Mouse (Mus musculus) hindbrain, embryonic 15.5 days (tissue): Measurements from ENCODE around the gene Cit. TPM values are rescaled to one million over a fixed set of nuclear protein-coding genes. Genes with fewer than 3 reads are reported as not detected.
"Not testable (repeated sequence)": the region's sequence is repeated elsewhere in the genome, so short reads cannot be mapped to it uniquely, and the experiment has no call there.

Experiments used
- ATAC-seq: fragments of 200-750 bp; cut with Nextera tagmentation; 2 replicates; pipeline ENCODE4 v1.8.0; 2017; ENCODE audit warnings: low read depth, moderate number of reproducible peaks, moderate TSS enrichment; ENCODE audit not compliant: low FRiP score
- H3K27ac ChIP-seq: fragments of 300-500 bp; sonication (generic); replicated peaks from 2 replicates; pipeline ENCODE4 v1.5.1; 2015; ENCODE audit warnings: mild to moderate bottlenecking, inconsistent platforms
- H3K27me3 ChIP-seq: fragments of 300-500 bp; sonication (generic); 2 replicates; pipeline ENCODE4 v1.6.1; 2015; ENCODE audit warnings: control low read depth, inconsistent platforms
- H3K36me3 ChIP-seq: fragments of 300-500 bp; sonication (generic); 2 replicates; pipeline ENCODE4 v1.6.1; 2015; ENCODE audit warnings: control low read depth, inconsistent platforms
- H3K4me1 ChIP-seq: fragments of 300-500 bp; sonication (generic); replicated peaks from 2 replicates; pipeline ENCODE4 v1.6.1; 2015; ENCODE audit warnings: control low read depth, inconsistent platforms
- H3K4me2 ChIP-seq: fragments of 300-500 bp; sonication (generic); 2 replicates; pipeline ENCODE4 v1.6.1; 2015; ENCODE audit warnings: moderate library complexity, mild to moderate bottlenecking, inconsistent platforms
- H3K4me3 ChIP-seq: fragments of 300-500 bp; sonication (generic); 2 replicates; pipeline ENCODE4 v1.5.1; 2015; ENCODE audit warnings: mild to moderate bottlenecking, inconsistent platforms
- H3K9ac ChIP-seq: fragments of 300-500 bp; sonication (generic); 2 replicates; pipeline ENCODE4 v1.6.1; 2015; ENCODE audit warnings: inconsistent platforms
- H3K9me3 ChIP-seq: fragments of 300-500 bp; sonication (generic); 2 replicates; pipeline ENCODE4 v1.6.1; 2016; ENCODE audit warnings: control low read depth, inconsistent platforms
- WGBS: fragments of 180-500 bp; shearing (Covaris S2); methylation state at CpG from one replicate; pipeline ENCODE4 v1.1.7; 2015; 5-methylcytosine and 5-hydroxymethylcytosine counted together
- polyA plus RNA-seq: library from polyadenylated mRNA; unstranded; fragments of >200 nt; fragmentation: Nextera tagmentation; extraction: Ambion mirVana; gene quantifications from 2 replicates; pipeline ENCODE4 v1.2.1, GENCODE M21; 2015

The Cit gene
- 30.2 and 32.8 TPM in 2 replicates for polyA plus RNA-seq

DNA sequence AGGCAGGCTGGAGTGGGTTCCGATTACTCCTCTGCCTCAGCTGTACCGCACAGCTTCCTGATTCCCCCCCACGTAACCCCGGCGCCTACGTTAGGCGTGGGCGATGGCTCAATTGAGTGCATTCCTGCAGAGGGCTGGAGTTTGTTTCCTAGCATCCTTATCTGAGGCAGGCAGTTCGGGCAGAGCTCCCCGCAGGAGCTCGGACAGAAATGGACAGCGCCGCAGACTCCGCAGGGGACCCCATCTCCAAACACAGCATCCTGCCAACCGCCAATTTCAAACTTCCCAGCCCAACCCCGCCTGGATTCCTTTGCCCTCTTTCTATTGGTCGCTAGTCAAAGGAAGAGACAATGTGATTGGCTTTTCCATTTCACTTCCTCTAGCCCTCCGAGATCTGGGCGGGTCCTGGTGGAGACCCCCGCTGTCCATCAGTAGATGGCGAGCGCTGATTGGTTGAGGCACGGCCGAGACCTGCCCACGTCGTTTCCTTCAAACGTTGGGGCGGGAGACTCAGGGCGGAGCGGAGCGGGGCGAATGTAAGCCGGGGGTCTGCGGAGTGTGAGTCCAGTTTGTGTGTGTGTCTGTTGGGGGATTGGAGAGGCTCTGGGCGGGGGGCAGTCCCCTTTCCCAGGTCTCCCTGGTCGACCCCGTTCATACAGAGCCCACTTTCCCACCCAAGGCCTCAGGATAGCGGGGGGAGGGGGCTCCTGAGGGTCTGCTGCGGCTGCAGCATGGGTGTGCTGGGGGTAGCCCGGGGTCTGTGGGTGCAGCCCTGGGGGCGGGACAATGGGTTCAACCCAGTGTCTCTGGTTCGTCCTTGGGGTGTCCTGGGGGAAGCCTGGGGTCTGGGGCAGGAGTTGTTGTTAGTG is at the start of gene Cit:
TSS of gene Cit (plus strand) at position 513 of the 869 bp plus-strand sequence.
- WGBS = under 1% methylated on average over 42 of the region's 42 CpGs
- peak within 1 kb of the TSS; percentile 56 for H3K4me3 ChIP-seq
- ATAC-seq = peak; percentile 99
- H3K27me3 ChIP-seq = no peaks in the 10 kb centered on the region
- no peaks in the 10 kb centered on the region for H3K36me3 ChIP-seq
- H3K27ac ChIP-seq = 0 out of 2 replicates have a peak within 1 kb of the TSS, but pooled peaks have one; percentile 27
- peak within 1 kb of the TSS; percentile 35 for H3K9ac ChIP-seq
- peaks cover 18% of the 10 kb centered on the region for H3K4me1 ChIP-seq
- H3K4me2 ChIP-seq = peak within 1 kb of the TSS; percentile 99
- H3K9me3 ChIP-seq = no peaks in the 10 kb centered on the region

DNA sequence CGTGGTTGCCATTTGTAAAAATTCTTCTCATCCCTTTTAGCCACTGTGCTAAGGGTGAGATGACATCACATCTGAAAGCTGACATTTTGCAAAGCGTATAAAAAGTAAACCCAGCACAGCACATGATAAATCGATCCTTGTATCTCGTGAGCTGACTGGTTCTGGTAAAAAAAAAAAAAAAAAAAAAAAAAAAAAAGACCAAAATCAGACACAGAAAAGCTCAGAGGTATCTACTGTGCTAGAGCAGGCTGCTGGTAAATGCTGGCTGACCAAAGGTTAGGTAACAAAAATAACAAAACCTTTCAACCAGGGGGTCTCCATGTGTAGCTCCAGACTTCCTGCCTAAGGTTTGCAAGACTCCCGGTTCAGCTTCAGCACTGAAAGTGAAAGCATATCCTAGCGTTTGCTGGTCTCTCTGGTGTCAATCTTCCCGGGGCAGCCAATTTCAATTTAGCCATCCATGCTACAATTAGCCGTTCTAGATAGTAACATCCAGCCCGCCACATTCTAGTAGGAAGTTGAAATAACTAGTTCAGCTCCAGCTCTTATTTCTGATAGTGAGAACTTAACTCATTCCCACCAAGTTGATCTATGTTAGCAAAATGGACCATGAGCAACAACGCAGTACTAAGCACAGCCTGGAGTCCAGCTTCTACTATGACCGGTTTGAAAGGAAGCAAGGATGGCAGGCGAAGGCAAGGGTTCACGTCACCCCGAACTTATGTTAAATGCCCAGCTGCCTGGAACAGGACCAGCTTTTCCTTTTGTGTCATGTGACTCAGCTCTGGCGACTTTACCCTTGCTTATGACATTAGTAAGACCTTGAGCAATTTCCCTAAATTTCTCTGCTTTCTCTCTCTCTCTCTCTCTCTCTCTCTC is 45.8 kb upstream of the Cit start:
- Histone ChIP-seq H3K27me3 (no peaks in the 10 kb centered on the region), H3K9me3 (no peaks in the 10 kb centered on the region), H3K4me3 (no peak overlapping the region), H3K27ac (no peak overlapping the region), H3K4me2 (0 out of 2 replicates have a peak overlapping the region, but pooled peaks have one; percentile 9), H3K4me1 (0 out of 2 replicates have a peak, but pooled peaks cover 6% of the 10 kb centered on the region), H3K36me3 (no peaks in the 10 kb centered on the region), H3K9ac (no peak overlapping the region)
- ATAC-seq = no peak
- WGBS = 70% methylated on average over 15 of the region's 15 CpGs

- ATAC-seq = no peak
These were observed 45.2 kb upstream of the Cit start for GRCm38 (mm10) chr5:115799895-115800232.

GRCm38 (mm10) chr5:115812262-115812661 is 32.8 kb upstream of the Cit start:
- no peaks in the 10 kb centered on the region for H3K4me1 ChIP-seq
- 90% methylated on average over 3 of the region's 3 CpGs for WGBS
- no peak overlapping the region for H3K4me3 ChIP-seq
- no peak overlapping the region for H3K27ac ChIP-seq
- ATAC-seq = no peak
- no peaks in the 10 kb centered on the region for H3K9me3 ChIP-seq
- no peak overlapping the region for H3K9ac ChIP-seq
- H3K27me3 ChIP-seq = no peaks in the 10 kb centered on the region
- no peaks in the 10 kb centered on the region for H3K36me3 ChIP-seq
- H3K4me2 ChIP-seq = no peak overlapping the region

More at GRCm38 (mm10) chr5:115799895-115800232, 45.2 kb upstream of the Cit start:
- Histone ChIP-seq H3K36me3 (no peaks in the 10 kb centered on the region), H3K4me2 (0 out of 2 replicates have a peak overlapping the region, but pooled peaks have one; percentile 9), H3K27ac (no peak overlapping the region), H3K9ac (no peak overlapping the region), H3K9me3 (no peaks in the 10 kb centered on the region), H3K4me1 (0 out of 2 replicates have a peak, but pooled peaks cover 6% of the 10 kb centered on the region), H3K4me3 (no peak overlapping the region), H3K27me3 (no peaks in the 10 kb centered on the region)
- 27% methylated on average over 4 of the region's 4 CpGs for WGBS

GRCm38 (mm10) chr5:115817022-115817421 is 28.1 kb upstream of the Cit start:
- H3K9me3 ChIP-seq = no peaks in the 10 kb centered on the region
- H3K4me1 ChIP-seq = no peaks in the 10 kb centered on the region
- no peak overlapping the region for H3K27ac ChIP-seq
- H3K9ac ChIP-seq = no peak overlapping the region
- WGBS = 78% methylated on average over 6 of the region's 6 CpGs
- no peaks in the 10 kb centered on the region for H3K27me3 ChIP-seq
- no peak overlapping the region for H3K4me3 ChIP-seq
- H3K4me2 ChIP-seq = no peak overlapping the region
- no peak for ATAC-seq
- H3K36me3 ChIP-seq = no peaks in the 10 kb centered on the region

GRCm38 (mm10) chr5:115817655-115818054 is 27.4 kb upstream of the Cit start:
- whole genome bisulfite sequencing = 90% methylated on average over 1 of the region's 1 CpGs
- H3K9me3 ChIP-seq, ATAC-seq, H3K4me3 ChIP-seq, H3K27me3 ChIP-seq, H3K9ac ChIP-seq, H3K27ac ChIP-seq, H3K4me2 ChIP-seq, H3K4me1 ChIP-seq, H3K36me3 ChIP-seq: not testable (repeated sequence)

DNA sequence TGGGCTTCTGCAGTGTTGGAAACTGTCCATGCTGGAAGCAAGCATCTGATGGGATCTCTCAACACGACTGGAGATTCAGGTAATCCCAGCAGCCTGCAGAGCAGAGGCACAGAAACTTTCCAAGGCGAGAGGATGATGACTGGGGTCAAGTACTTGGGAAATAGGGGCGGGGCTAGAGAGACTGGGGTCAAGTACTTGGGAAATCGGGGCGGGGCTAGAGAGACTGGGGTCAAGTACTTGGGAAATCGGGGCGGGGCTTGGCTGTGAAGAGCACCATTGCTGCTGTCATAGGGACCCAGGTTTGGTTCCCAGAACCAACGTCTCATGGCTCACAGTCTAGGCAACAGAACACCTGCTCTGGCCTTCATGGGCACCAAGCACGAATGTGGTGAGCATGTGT is 25.1 kb upstream of the Cit start:
- Histone ChIP-seq H3K27me3 (no peaks in the 10 kb centered on the region), H3K4me2 (no peak overlapping the region), H3K27ac (no peak overlapping the region), H3K4me3 (no peak overlapping the region), H3K36me3 (no peaks in the 10 kb centered on the region), H3K9me3 (no peaks in the 10 kb centered on the region), H3K4me1 (no peaks in the 10 kb centered on the region), H3K9ac (no peak overlapping the region)
- ATAC-seq = no peak
- 83% methylated on average over 9 of the region's 9 CpGs for WGBS

DNA sequence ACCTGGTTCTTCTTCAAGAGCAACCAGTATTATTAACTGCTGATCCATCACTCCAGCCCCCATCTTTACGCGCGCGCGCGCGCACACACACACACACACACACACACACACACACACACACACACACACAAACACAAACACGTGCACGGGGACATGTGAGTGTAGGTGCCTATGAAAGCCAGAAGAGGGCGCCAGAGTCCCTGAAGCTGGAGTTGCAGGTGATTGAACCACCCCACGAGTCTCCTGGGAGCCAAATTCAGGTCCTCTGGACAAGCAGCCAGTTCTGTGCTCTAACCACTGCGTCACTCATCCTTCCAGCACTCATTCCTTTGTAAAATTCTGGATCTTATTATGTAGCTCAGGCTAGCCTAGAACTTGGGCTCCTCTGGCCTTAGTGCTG is 23.9 kb upstream of the Cit start:
- no peak for ATAC-seq
- H3K36me3 ChIP-seq = no peaks in the 10 kb centered on the region
- no peaks in the 10 kb centered on the region for H3K9me3 ChIP-seq
- H3K4me2 ChIP-seq = no peak overlapping the region
- no peaks in the 10 kb centered on the region for H3K4me1 ChIP-seq
- no peaks in the 10 kb centered on the region for H3K27me3 ChIP-seq
- no peak overlapping the region for H3K27ac ChIP-seq
- no peak overlapping the region for H3K4me3 ChIP-seq
- WGBS = 91% methylated on average over 12 of the region's 12 CpGs
- H3K9ac ChIP-seq = no peak overlapping the region

DNA sequence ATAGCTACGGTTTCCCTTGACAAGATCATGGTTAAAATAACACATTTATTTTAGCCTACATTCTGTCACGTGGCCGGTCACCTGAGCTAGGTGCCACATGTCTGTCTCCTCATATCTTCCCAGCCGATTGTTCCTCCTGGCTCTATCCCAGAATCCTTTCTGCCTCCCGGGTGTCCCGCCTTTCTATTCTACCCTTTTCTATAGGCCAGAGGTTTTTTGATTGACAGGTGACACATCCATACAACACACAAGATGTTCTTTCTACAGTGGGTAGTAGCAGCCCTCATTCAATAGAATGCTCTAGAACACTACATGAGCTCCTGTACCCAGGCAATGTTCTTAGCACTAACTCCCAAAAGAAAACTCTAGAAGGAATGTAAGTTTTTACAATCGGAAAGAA is 23.2 kb upstream of the Cit start:
- Histone ChIP-seq H3K9me3 (no peaks in the 10 kb centered on the region), H3K36me3 (no peaks in the 10 kb centered on the region), H3K4me2 (no peak overlapping the region), H3K27ac (no peak overlapping the region), H3K27me3 (no peaks in the 10 kb centered on the region), H3K9ac (no peak overlapping the region), H3K4me3 (no peak overlapping the region), H3K4me1 (no peaks in the 10 kb centered on the region)
- 93% methylated on average over 7 of the region's 7 CpGs for WGBS
- ATAC-seq = no peak

DNA sequence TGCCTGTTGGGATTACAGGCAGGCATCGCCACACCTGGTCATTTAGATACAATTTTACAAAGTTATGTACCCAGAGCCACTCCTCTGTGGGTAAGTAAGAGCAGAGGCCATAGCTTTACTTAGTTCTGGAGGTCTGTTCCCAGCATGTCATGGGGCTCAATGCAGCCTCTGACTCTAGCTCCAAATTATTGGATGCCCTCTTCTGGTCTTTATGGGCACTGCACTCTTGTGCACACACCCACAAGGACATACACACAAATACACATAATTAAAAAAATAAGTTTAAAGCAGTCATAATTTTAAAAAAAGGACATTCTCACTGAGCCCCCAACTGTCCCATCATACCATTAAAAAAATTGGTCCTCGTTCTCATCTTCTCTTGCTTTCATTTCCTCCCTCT is 12.3 kb upstream of the Cit start:
- Histone ChIP-seq H3K9me3 (no peaks in the 10 kb centered on the region), H3K27ac (no peak overlapping the region), H3K4me2 (no peak overlapping the region), H3K9ac (no peak overlapping the region), H3K4me1 (no peaks in the 10 kb centered on the region), H3K36me3 (no peaks in the 10 kb centered on the region), H3K27me3 (no peaks in the 10 kb centered on the region), H3K4me3 (no peak overlapping the region)
- ATAC-seq = no peak
- WGBS = 92% methylated on average over 2 of the region's 2 CpGs

- not testable (repeated sequence) for H3K4me3 ChIP-seq, H3K36me3 ChIP-seq, H3K27ac ChIP-seq, H3K9ac ChIP-seq, H3K27me3 ChIP-seq, H3K4me2 ChIP-seq, ATAC-seq, H3K9me3 ChIP-seq, H3K4me1 ChIP-seq
These were observed 11.3 kb upstream of the Cit start for GRCm38 (mm10) chr5:115833806-115834205.

DNA sequence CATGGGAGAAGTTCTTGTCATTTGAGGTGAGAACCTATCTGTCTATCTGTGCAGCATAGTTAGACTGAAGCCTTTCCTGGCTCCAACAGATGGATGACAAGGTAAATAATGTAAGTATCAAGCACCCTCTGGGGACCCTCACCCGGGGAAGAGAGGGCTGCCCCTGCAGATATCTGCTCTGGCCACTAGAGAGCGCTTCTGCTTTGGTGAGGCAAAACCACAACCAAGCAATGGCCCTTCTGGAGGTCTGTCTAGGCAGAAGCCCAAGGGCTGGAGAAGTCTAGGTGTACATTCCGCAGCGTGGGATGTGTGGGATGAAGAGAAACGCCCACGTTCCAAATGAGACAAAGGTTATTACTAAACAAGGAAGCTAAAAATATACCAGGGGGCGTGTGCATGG is 9.8 kb upstream of the Cit start:
- Histone ChIP-seq H3K27me3 (no peaks in the 10 kb centered on the region), H3K4me3 (no peak overlapping the region), H3K27ac (no peak overlapping the region), H3K4me1 (no peaks in the 10 kb centered on the region), H3K9me3 (no peaks in the 10 kb centered on the region), H3K4me2 (no peak overlapping the region), H3K9ac (no peak overlapping the region), H3K36me3 (no peaks in the 10 kb centered on the region)
- no peak for ATAC-seq
- 70% methylated on average over 7 of the region's 7 CpGs for WGBS
